ENCODE assay signal across 7 mouse cellular contexts in genomic region chr10:92162473-92163011, GRCm38 (mm10).
DNase-seq lines count a peak whose midpoint lies in the region; ATAC-seq and TF ChIP-seq lines count a peak whose summit lies in the region.

No protein-coding gene starts in this region.

- H3K9ac ChIP-seq in forebrain, embryonic 13.5 days = peak overlapping the region; percentile 84
- no peak overlapping the region for H3K9ac ChIP-seq in stomach, postnatal 0 days (ENCODE audit: low read length)

- TF ChIP-seq CTCF in lung, adult 2 months (IDR thresholded peaks at IDR 0.05; ENCODE audit: insufficient read depth, low read length) = no peak
- no peak for TF ChIP-seq CTCF in cerebellum, adult 2 months (IDR thresholded peaks at IDR 0.05; ENCODE audit: borderline replicate concordance, insufficient read depth, low read depth, low read length)
- no peak for TF ChIP-seq CTCF in stomach, postnatal 0 days (IDR thresholded peaks at IDR 0.05; ENCODE audit: low read depth)

- no peak for TF ChIP-seq EP300 in stomach, postnatal 0 days (optimal IDR thresholded peaks at IDR 0.05)

- H3K4me3 ChIP-seq in lung, adult 2 months (replicated peaks; ENCODE audit: extremely low read depth, low read depth, low read length) = no peak overlapping the region
- peak overlapping the region; percentile 58 for H3K4me3 ChIP-seq in cerebellum, adult 2 months (replicated peaks; ENCODE audit: insufficient read depth, low read depth, low read length)
- peak overlapping the region; percentile 58 for H3K4me3 ChIP-seq in forebrain, embryonic 13.5 days
- H3K4me3 ChIP-seq in midbrain, embryonic 10.5 days = peak overlapping the region; percentile 65
- H3K4me3 ChIP-seq in stomach, postnatal 0 days (ENCODE audit: low read depth, low read length) = peak overlapping the region; percentile 27

- DNase-seq in lung, adult 2 months = peak; percentile 3
- DNase-seq in lung, postnatal 25 days (ENCODE audit: low spot score) = no peak
- DNase-seq in cerebellum, adult 2 months = peak; percentile 39 to 56
- peak; percentile 22 to 48 for DNase-seq in kidney, postnatal 4 days
- DNase-seq in midbrain, embryonic 10.5 days (ENCODE audit: low spot score) = peak; percentile 70
- DNase-seq in stomach, postnatal 0 days (ENCODE audit: low spot score) = peak; percentile 21

- H3K27me3 ChIP-seq in cerebellum, adult 2 months (ENCODE audit: control insufficient read depth, insufficient read depth, low read length) = no peaks in the 10 kb centered on the region; the same call in 1 of the 2 replicates
- H3K27me3 ChIP-seq in forebrain, embryonic 13.5 days = no peaks in the 10 kb centered on the region
- H3K27me3 ChIP-seq in midbrain, embryonic 10.5 days (ENCODE audit: low read depth, poor library complexity, severe bottlenecking) = peaks cover 41% of the 10 kb centered on the region
- no peaks in the 10 kb centered on the region for H3K27me3 ChIP-seq in stomach, postnatal 0 days (ENCODE audit: control insufficient read depth, insufficient read depth, low read length)

- no peak overlapping the region for H3K27ac ChIP-seq in cerebellum, adult 2 months (ENCODE audit: insufficient read depth, low read length)
- peak overlapping the region; percentile 93 for H3K27ac ChIP-seq in forebrain, embryonic 13.5 days
- peak overlapping the region; percentile 95 for H3K27ac ChIP-seq in midbrain, embryonic 10.5 days (replicated peaks)
- no peak overlapping the region for H3K27ac ChIP-seq in stomach, postnatal 0 days (replicated peaks)

- 2% methylated on average over 29 of the region's 29 CpGs for WGBS in lung, adult 2 months
- 1% methylated on average over 29 of the region's 29 CpGs for WGBS in cerebellum, adult 2 months
- under 1% methylated on average over 29 of the region's 29 CpGs for WGBS in forebrain, embryonic 13.5 days
- under 1% methylated on average over 29 of the region's 29 CpGs for WGBS in midbrain, embryonic 10.5 days
- 1% methylated on average over 29 of the region's 29 CpGs for WGBS in stomach, postnatal 0 days

- no peaks in the 10 kb centered on the region for H3K9me3 ChIP-seq in forebrain, embryonic 13.5 days (replicated peaks)
- no peaks in the 10 kb centered on the region for H3K9me3 ChIP-seq in midbrain, embryonic 10.5 days (replicated peaks)
- no peaks in the 10 kb centered on the region for H3K9me3 ChIP-seq in stomach, postnatal 0 days (ENCODE audit: control insufficient read depth, low read length)

- no peak for TF ChIP-seq POLR2A in lung, adult 2 months (IDR thresholded peaks at IDR 0.05; ENCODE audit: borderline replicate concordance, extremely low read depth, low read depth, low read length)
- TF ChIP-seq POLR2A in cerebellum, adult 2 months (IDR thresholded peaks at IDR 0.05; ENCODE audit: borderline replicate concordance, insufficient read depth, low read length) = no peak

- peak; percentile 57 for ATAC-seq in forebrain, embryonic 13.5 days
- no peak for ATAC-seq in stomach, postnatal 0 days (ENCODE audit: low FRiP score, low TSS enrichment)

- 0 out of 2 replicates have a peak, but pooled peaks cover 2% of the 10 kb centered on the region for H3K4me1 ChIP-seq in lung, adult 2 months (ENCODE audit: control insufficient read depth, insufficient read depth, low read length)
- H3K4me1 ChIP-seq in cerebellum, adult 2 months (ENCODE audit: control insufficient read depth, insufficient read depth, low read length) = no peaks in the 10 kb centered on the region
- H3K4me1 ChIP-seq in forebrain, embryonic 13.5 days = peaks cover 38% of the 10 kb centered on the region; the same call in 1 of the 2 replicates
- H3K4me1 ChIP-seq in midbrain, embryonic 10.5 days = peaks cover 71% of the 10 kb centered on the region
- H3K4me1 ChIP-seq in stomach, postnatal 0 days (replicated peaks; ENCODE audit: control insufficient read depth, insufficient read depth) = no peaks in the 10 kb centered on the region

- no peaks in the 10 kb centered on the region for H3K36me3 ChIP-seq in forebrain, embryonic 13.5 days (ENCODE audit: poor library complexity, severe bottlenecking)
- peaks cover 10% of the 10 kb centered on the region for H3K36me3 ChIP-seq in midbrain, embryonic 10.5 days
- H3K36me3 ChIP-seq in stomach, postnatal 0 days (ENCODE audit: control insufficient read depth, insufficient read depth, low read length) = no peaks in the 10 kb centered on the region

- peak overlapping the region; percentile 81 for H3K4me2 ChIP-seq in forebrain, embryonic 13.5 days
- peak overlapping the region; percentile 57 for H3K4me2 ChIP-seq in stomach, postnatal 0 days (replicated peaks; ENCODE audit: low read depth)

Comparison
In these comparisons a context has a peak if more than half of its experiments do, and no peak if none do; other contexts are left out.
1. H3K27ac ChIP-seq: peak in forebrain, embryonic 13.5 days (single experiment) and midbrain, embryonic 10.5 days (single experiment); none in cerebellum, adult 2 months (single experiment) and stomach, postnatal 0 days (single experiment).